Mouse (Mus musculus) common myeloid progenitor, adult 5-6 weeks (primary cell): ENCODE results near the gene Kif6. TPM values are rescaled to one million over a fixed set of nuclear protein-coding genes. Genes with fewer than 3 reads are reported as not detected.

Experiments used
- ATAC-seq: replicated peaks from 2 replicates; pipeline ENCODE4 v1.8.0; 2016; ENCODE audit warnings: low read depth, mild to moderate bottlenecking, moderate TSS enrichment, inconsistent platforms; ENCODE audit not compliant: poor library complexity, severe bottlenecking
- total RNA-seq: library from RNA; stranded (forward); fragments of 200-1000, 187-1606 nt; gene quantifications from 2 replicates; pipeline ENCODE4 v1.2.3, GENCODE M21; 2017

Kif6 gene
- total RNA-seq, 1 experiment from 2014 or later: not detected

- peak; percentile 69 for ATAC-seq
These were observed 266.2 kb downstream of the Kif6 start for GRCm38 (mm10) chr17:49880919-49881744.

- no peak for ATAC-seq
These were observed 266.9 kb downstream of the Kif6 start for GRCm38 (mm10) chr17:49881796-49882195.

- ATAC-seq: no peak
These were observed 268.3 kb downstream of the Kif6 start for GRCm38 (mm10) chr17:49883136-49883755.

GRCm38 (mm10) chr17:49885035-49885434, 270.1 kb downstream of the Kif6 start:
- ATAC-seq: no peak

- ATAC-seq: no peak; the same call in 1 of the 2 replicates
These were observed 274.7 kb downstream of the Kif6 start for GRCm38 (mm10) chr17:49889629-49890028.

GRCm38 (mm10) chr17:49890861-49891260, 275.9 kb downstream of the Kif6 start:
- ATAC-seq: no peak

- no peak for ATAC-seq
These were observed 277.5 kb downstream of the Kif6 start for GRCm38 (mm10) chr17:49892390-49892789.

GRCm38 (mm10) chr17:49894471-49894870, 279.5 kb downstream of the Kif6 start:
- no peak for ATAC-seq

GRCm38 (mm10) chr17:49898849-49899331, 284.0 kb downstream of the Kif6 start:
- ATAC-seq: peak; percentile 87

- no peak for ATAC-seq
These were observed 287.7 kb downstream of the Kif6 start for GRCm38 (mm10) chr17:49902613-49903012.

GRCm38 (mm10) chr17:49923429-49923828, 308.5 kb downstream of the Kif6 start:
- no peak for ATAC-seq

- no peak for ATAC-seq
These were observed 312.7 kb downstream of the Kif6 start for GRCm38 (mm10) chr17:49927611-49928010.

- ATAC-seq: no peak
These were observed 318.9 kb downstream of the Kif6 start for GRCm38 (mm10) chr17:49933806-49934205.

- no peak for ATAC-seq
These were observed 319.6 kb downstream of the Kif6 start for GRCm38 (mm10) chr17:49934586-49934985.

- peak; percentile 88 for ATAC-seq
These were observed 320.8 kb downstream of the Kif6 start for GRCm38 (mm10) chr17:49935602-49936205.

- ATAC-seq: no peak
These were observed 321.3 kb downstream of the Kif6 start for GRCm38 (mm10) chr17:49936214-49936613.

GRCm38 (mm10) chr17:49939146-49939545, 324.2 kb downstream of the Kif6 start:
- ATAC-seq: no peak

- peak; percentile 71; the same call in 1 of the 2 replicates for ATAC-seq
These were observed 327.7 kb downstream of the Kif6 start for GRCm38 (mm10) chr17:49942674-49943073.

- ATAC-seq: peak; percentile 80
These were observed 336.5 kb downstream of the Kif6 start for GRCm38 (mm10) chr17:49951491-49951855.

GRCm38 (mm10) chr17:49951856-49952607, 337.1 kb downstream of the Kif6 start:
- ATAC-seq: peak; percentile 33; the same call in 1 of the 2 replicates
